Mouse (Mus musculus) forebrain, embryonic 14.5 days (tissue): ENCODE measurements at regions not wholly inside any gene's neighbourhood (a gene's known extent, or its start where the extent isn't known, plus 50 kb on each side); places are given as distances from the start of the nearest gene placed in this dataset.

Experiments used
- ATAC-seq: fragments of 200-750 bp; cut with Nextera tagmentation; 2 replicates; pipeline ENCODE4 v1.8.0; 2017; ENCODE audit warnings: mild to moderate bottlenecking, moderate library complexity
- DNase-seq: peaks from one replicate; pipeline ENCODE4 v3.0.0-alpha.2; 2015; ENCODE audit warnings: low spot score
- H3K27ac ChIP-seq: fragments of 300-500 bp; sonication (generic); 2 replicates; pipeline ENCODE4 v1.5.1; 2014; ENCODE audit warnings: low read depth, mild to moderate bottlenecking, control low read depth, low read length, moderate library complexity
- H3K27me3 ChIP-seq: fragments of 300-500 bp; sonication (generic); replicated peaks from 2 replicates; pipeline ENCODE4 v1.6.1; 2014; ENCODE audit warnings: low read length, control low read depth, mixed read lengths; ENCODE audit not compliant: control insufficient read depth, insufficient read depth
- H3K36me3 ChIP-seq: fragments of 300-500 bp; sonication (generic); 2 replicates; pipeline ENCODE4 v1.6.1; 2014; ENCODE audit warnings: low read length, control low read depth; ENCODE audit not compliant: control insufficient read depth, insufficient read depth
- H3K4me1 ChIP-seq: fragments of 300-500 bp; sonication (generic); 2 replicates; pipeline ENCODE4 v1.6.1; 2014; ENCODE audit warnings: antibody characterized with exemption, low read length, control low read depth; ENCODE audit not compliant: control insufficient read depth, insufficient read depth
- H3K4me2 ChIP-seq: fragments of 300-500 bp; sonication (generic); 2 replicates; pipeline ENCODE4 v1.6.1; 2014; ENCODE audit warnings: mild to moderate bottlenecking, control low read depth, low read length
- H3K4me3 ChIP-seq: fragments of 300-500 bp; sonication (generic); 2 replicates; pipeline ENCODE4 v1.5.1; 2014; ENCODE audit warnings: low read depth, low read length, control low read depth
- H3K9ac ChIP-seq: fragments of 300-500 bp; sonication (generic); 2 replicates; pipeline ENCODE4 v1.6.1; 2014; ENCODE audit warnings: mild to moderate bottlenecking, low read length, control low read depth, moderate library complexity
- H3K9me3 ChIP-seq: fragments of 300-500 bp; sonication (generic); replicated peaks from 2 replicates; pipeline ENCODE4 v1.6.1; 2016; ENCODE audit warnings: low read length, control low read depth, mixed read lengths; ENCODE audit not compliant: control insufficient read depth
- WGBS: fragments of 180-500 bp; shearing (Covaris S2); extraction: QIAGEN DNeasy Blood & Tissue Kit; methylation state at CpG from one replicate; pipeline ENCODE4 v1.1.7; 2014; 5-methylcytosine and 5-hydroxymethylcytosine counted together

DNA sequence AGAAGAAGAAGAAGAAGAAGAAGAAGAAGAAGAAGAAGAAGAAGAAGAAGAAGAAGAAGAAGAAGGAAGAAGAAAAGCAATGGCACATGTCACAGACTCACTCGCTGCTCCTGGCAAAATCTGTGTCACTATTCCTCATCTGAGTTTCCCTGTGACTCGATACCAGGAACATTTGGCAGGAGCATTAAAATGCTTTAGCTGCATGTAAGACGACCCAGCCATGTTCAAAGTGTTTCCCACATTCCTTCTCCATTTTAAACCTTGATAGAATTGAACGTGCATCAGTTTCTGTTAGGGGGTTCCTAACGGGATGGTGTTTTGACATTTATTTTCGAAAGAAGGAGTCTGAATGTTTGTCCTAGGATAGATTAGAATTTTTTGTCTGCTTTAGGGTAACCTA is 51.2 kb upstream of the Pja2 start:
- no peak for DNase-seq
- Histone ChIP-seq H3K36me3 (no peaks in the 10 kb centered on the region), H3K27me3 (no peaks in the 10 kb centered on the region), H3K9me3 (no peaks in the 10 kb centered on the region), H3K4me1 (no peaks in the 10 kb centered on the region), H3K9ac (no peak overlapping the region), H3K4me2 (no peak overlapping the region), H3K4me3 (no peak overlapping the region), H3K27ac (no peak overlapping the region)
- ATAC-seq: no peak
- 69% methylated on average over 6 of the region's 6 CpGs for WGBS

GRCm38 (mm10) chr17:64383600-64383999 is 51.9 kb upstream of the Pja2 start:
- DNase-seq: no peak
- Histone ChIP-seq H3K9me3 (no peaks in the 10 kb centered on the region), H3K4me3 (no peak overlapping the region), H3K27me3 (no peaks in the 10 kb centered on the region), H3K9ac (no peak overlapping the region), H3K4me1 (no peaks in the 10 kb centered on the region), H3K36me3 (no peaks in the 10 kb centered on the region), H3K27ac (no peak overlapping the region), H3K4me2 (no peak overlapping the region)
- WGBS: 92% methylated on average over 11 of the region's 11 CpGs
- no peak for ATAC-seq

- Histone ChIP-seq H3K27me3 (no peaks in the 10 kb centered on the region), H3K9me3 (no peaks in the 10 kb centered on the region), H3K4me2 (no peak overlapping the region), H3K4me3 (no peak overlapping the region), H3K4me1 (no peaks in the 10 kb centered on the region), H3K9ac (no peak overlapping the region), H3K36me3 (no peaks in the 10 kb centered on the region), H3K27ac (no peak overlapping the region)
- no peak for DNase-seq
- ATAC-seq: no peak
- WGBS: 81% methylated on average over 1 of the region's 1 CpGs
Measured at GRCm38 (mm10) chr17:64390349-64390748, 58.6 kb upstream of the Pja2 start.

GRCm38 (mm10) chr17:64397254-64397897 is 65.7 kb upstream of the Pja2 start:
- 65% methylated on average over 12 of the region's 12 CpGs for WGBS
- H3K27ac ChIP-seq: no peak overlapping the region
- no peaks in the 10 kb centered on the region for H3K4me1 ChIP-seq
- H3K4me2 ChIP-seq: no peak overlapping the region
- no peaks in the 10 kb centered on the region for H3K9me3 ChIP-seq
- H3K27me3 ChIP-seq: no peaks in the 10 kb centered on the region
- H3K36me3 ChIP-seq: no peaks in the 10 kb centered on the region
- no peak for DNase-seq
- ATAC-seq: no peak
- H3K4me3 ChIP-seq: no peak overlapping the region
- H3K9ac ChIP-seq: no peak overlapping the region

DNA sequence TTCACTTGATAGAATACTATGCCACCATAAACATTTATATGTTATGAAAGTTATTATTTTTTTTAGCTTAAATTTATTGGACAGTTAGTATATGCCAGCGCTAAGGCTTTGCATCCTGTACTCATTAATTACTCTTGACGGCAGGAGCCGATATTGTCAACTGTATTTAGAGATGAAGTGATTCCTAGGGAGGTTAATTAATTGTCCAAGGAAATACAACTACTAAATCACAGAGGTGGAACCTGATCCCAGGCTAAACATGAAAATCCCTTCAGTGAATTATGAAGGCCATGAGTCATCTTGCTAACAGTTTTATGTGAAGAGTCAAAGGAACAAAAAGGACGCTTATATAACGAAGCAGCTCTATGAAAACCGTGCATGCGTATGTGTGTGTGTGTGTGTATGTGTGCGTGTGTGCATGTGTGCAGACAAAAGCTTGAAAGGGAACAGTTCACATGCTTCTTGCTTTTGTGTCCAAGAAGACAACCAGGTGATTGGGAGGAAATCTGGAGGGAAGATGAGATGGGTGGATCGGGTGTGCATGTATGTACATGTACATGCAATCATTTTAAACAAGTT is 66.5 kb upstream of the Pja2 start:
- DNase-seq (no peak), ATAC-seq (no peak)
- Histone ChIP-seq H3K9ac (no peak overlapping the region), H3K4me2 (no peak overlapping the region), H3K36me3 (no peaks in the 10 kb centered on the region), H3K4me3 (no peak overlapping the region), H3K27ac (no peak overlapping the region), H3K4me1 (no peaks in the 10 kb centered on the region), H3K27me3 (no peaks in the 10 kb centered on the region), H3K9me3 (no peaks in the 10 kb centered on the region)
- 70% methylated on average over 9 of the region's 9 CpGs for WGBS

- Histone ChIP-seq H3K9me3 (no peaks in the 10 kb centered on the region), H3K4me1 (no peaks in the 10 kb centered on the region), H3K27me3 (no peaks in the 10 kb centered on the region), H3K4me3 (no peak overlapping the region), H3K4me2 (no peak overlapping the region), H3K36me3 (no peaks in the 10 kb centered on the region), H3K27ac (no peak overlapping the region), H3K9ac (no peak overlapping the region)
- WGBS: 81% methylated on average over 3 of the region's 3 CpGs
- no peak for DNase-seq
- no peak for ATAC-seq
Measured at GRCm38 (mm10) chr17:64398708-64399107, 67.0 kb upstream of the Pja2 start.

DNA sequence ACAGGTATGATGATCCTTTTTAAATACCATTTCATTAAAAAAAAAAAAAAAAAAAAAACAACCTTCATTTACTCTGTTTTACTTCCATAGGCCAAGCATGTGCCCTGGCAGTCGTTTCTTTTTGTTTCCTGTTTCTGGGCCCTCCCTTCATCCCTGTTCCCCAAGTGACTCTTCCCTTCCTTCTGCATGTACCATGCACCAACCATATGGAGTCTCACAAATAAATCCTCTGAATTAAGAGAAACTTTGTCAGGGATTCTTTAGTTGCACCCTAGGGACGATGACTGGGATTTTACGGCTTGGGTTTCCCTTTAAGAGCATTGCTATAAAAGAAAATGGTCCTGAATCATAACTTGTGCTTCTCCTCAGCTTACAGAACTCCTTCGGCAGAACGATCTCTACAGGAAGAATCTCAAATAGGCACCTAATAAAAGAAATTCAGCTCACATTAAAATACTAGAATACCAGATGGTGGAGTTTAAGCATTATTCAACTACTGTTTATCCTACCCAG is 75.1 kb upstream of the Pja2 start:
- no peak overlapping the region for H3K9ac ChIP-seq
- ATAC-seq: no peak
- DNase-seq: peak; percentile 25
- H3K36me3 ChIP-seq: no peaks in the 10 kb centered on the region
- 76% methylated on average over 5 of the region's 5 CpGs for WGBS
- no peak overlapping the region for H3K4me2 ChIP-seq
- H3K4me1 ChIP-seq: 0 out of 2 replicates have a peak, but pooled peaks cover 2% of the 10 kb centered on the region
- no peak overlapping the region for H3K4me3 ChIP-seq
- H3K27ac ChIP-seq: no peak overlapping the region
- H3K27me3 ChIP-seq: no peaks in the 10 kb centered on the region
- no peaks in the 10 kb centered on the region for H3K9me3 ChIP-seq

DNA sequence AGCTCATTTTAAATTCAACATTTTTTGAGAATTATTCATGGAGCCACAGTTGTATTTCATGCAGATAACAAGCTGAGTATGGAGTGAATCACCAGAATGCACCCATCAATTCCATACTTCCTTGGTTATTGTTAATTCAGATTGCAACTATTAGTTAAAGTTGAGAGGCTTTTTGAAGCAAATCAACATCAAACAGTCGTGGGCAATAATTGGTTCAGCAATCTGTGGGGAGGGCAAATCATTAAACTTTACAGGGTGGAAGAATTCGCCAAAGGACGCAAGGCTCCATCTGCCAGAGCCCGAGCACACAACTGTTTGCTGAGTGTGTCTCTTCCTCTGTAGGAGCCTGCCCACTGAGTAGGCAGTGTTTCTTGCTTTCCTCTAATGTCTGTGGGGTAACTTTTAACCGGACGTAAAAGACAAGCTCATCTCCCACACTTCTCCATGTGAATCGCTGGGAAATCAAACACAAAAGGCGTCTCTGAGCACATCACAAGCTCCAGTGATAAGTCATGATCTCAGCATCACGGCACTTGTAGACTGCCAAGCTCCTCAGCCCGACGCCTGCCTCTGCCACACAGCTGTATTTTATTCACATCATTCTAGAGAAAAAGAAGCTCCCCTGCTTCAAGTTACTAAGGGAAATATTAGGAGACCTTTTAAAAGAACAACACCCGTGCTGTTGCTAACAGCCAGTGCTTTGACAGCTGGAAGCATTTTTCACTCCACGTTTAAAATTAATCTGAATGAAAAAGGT is 75.7 kb upstream of the Pja2 start:
- no peak overlapping the region for H3K4me3 ChIP-seq
- H3K36me3 ChIP-seq: no peaks in the 10 kb centered on the region
- peak; percentile 66; the same call in 1 of the 2 replicates for ATAC-seq
- no peak overlapping the region for H3K4me2 ChIP-seq
- H3K27ac ChIP-seq: no peak overlapping the region
- no peaks in the 10 kb centered on the region for H3K9me3 ChIP-seq
- DNase-seq: peak; percentile 36
- no peak overlapping the region for H3K9ac ChIP-seq
- H3K27me3 ChIP-seq: no peaks in the 10 kb centered on the region
- 0 out of 2 replicates have a peak, but pooled peaks cover 2% of the 10 kb centered on the region for H3K4me1 ChIP-seq
- 62% methylated on average over 13 of the region's 13 CpGs for WGBS

- Histone ChIP-seq H3K36me3 (no peaks in the 10 kb centered on the region), H3K9ac (no peak overlapping the region), H3K27ac (no peak overlapping the region), H3K4me3 (no peak overlapping the region), H3K27me3 (no peaks in the 10 kb centered on the region), H3K4me1 (no peaks in the 10 kb centered on the region), H3K9me3 (no peaks in the 10 kb centered on the region), H3K4me2 (no peak overlapping the region)
- DNase-seq (no peak), ATAC-seq (no peak)
- WGBS: 86% methylated on average over 1 of the region's 1 CpGs
Measured at GRCm38 (mm10) chr17:64425811-64426210, 94.1 kb upstream of the Pja2 start.
